Mouse (Mus musculus) yolk sac, embryonic 10.5 days (tissue): ENCODE measurements around the gene Zkscan2.
A peak's percentile ranks its signal among the peaks of the same experiment; 100 is the strongest.

Experiments
- DNase-seq: peaks from one replicate; pipeline ENCODE4 v3.0.0-alpha.2; 2017; ENCODE audit warnings: low spot score

The Zkscan2 gene

DNA sequence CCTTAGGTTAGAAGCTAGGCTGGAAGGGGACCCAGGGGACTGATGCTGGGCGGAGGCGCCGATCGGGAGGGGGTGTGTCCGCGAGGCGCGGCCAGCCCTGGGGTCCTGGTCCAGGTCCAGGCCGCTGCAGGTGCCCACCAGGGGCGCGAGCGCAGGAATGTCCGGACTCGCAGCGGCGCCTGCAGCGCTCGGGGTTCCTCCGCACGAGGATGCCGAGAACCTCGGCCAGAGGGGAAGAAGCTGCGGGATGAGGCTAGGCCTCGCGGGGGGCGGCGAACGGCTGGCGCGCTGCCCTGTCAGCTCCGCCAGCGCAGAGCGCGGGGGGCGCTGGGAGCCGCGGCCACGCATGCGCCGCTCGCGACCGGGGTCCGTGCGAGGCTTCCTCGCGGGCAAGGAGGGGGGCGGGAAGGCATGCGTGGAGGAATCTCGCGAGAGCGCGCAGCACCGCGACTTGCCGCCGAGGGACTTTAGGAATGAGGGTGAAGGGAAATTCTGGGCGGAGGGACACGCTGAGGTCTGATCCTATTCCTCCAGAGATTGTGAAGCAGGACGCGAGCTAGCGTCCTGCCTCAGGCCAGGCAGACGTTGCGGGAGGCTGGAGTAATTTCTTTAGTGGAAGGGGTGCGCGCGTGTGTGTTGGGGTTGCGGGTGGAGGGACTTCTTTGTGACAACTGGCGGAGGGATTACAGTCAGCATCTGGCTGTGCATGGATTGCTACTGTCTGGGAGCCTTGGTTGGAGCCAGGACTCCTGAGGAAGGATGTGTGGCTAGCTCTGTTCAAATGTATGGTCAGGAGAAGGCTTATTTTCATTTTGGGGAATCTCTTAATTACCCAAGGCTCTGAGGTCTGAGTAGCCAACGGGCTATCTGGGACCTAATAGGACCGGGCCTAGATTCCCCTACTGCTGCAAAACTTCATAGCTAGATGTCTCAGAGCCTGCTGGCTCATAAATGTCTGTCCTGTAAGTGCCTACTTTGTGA lies at the start of gene Zkscan2:
Gene Zkscan2 (minus strand): TSS at position 211 of the 981 bp plus-strand sequence.
- peak; percentile 75 for DNase-seq

DNA sequence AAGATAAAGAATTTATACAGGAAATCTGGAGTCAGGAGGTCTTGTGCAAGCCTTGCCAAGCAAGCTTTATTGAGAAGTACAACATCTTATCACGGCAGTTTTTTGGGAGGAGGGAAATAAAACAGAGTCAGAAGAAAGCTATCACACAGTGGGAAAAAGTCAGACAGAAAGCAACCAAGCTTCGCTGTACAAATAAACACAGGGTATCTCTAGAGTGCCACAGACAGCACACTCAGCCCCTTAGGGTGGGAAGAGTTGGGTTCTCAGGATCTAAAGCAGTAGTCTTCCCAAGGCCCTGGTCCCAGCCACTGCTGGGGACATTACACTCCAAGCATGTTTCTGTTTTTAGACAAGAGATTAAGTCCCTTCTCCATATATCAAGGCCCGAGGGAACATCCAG lies 28.9 kb upstream of the Zkscan2 start:
- no peak for DNase-seq

DNA sequence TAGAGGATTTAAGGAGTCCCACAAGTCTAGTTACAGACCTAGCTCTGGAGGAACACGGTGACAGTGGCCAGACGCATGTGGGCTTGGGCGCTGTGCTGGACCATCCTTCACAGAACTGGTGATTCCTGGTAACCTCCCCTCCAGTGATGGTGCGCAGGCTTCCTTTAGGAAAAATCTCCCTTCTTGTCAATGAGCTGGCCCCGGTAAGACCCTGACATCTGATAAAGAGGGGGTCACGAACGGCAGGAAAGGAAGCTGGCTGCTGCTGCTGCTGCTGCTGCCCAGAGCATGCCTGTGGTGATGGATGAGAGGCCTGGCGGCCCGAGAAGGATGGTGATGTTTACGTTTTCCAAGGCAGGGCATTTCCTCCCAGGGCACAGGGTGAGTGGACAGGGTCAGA lies 25.5 kb upstream of the Zkscan2 start:
- peak; percentile 56 for DNase-seq

DNA sequence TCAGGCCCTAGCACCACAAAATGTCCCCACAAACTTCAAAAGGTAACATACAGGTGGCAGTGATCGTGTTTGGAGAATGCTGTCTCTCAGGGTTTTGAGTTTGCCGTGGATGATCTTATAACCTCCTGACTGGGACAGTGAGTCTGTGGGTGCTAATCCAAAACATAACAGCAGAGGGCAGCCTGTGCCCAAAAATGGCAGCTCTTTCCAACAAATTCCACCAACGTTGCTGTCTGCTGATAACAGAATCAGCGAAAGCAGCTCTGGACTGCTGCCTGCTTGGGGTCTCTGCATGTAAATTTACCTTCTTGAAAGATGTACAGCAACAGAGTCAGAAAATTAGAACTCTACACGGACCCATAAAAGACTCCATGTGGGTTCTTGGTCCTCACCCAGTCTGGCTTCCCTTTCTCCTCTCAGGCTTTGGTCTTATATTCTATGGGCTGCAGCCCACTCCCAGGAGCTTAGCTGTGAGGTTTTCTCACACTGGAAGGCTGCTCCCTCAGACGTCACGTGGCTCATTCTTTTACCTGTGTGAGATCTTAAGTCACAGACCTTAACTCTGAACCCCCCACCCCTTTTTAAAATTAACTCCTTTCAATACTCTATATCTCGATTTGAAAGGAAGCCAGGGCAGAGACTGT lies 24.1 kb upstream of the Zkscan2 start:
- DNase-seq: peak; percentile 69

DNA sequence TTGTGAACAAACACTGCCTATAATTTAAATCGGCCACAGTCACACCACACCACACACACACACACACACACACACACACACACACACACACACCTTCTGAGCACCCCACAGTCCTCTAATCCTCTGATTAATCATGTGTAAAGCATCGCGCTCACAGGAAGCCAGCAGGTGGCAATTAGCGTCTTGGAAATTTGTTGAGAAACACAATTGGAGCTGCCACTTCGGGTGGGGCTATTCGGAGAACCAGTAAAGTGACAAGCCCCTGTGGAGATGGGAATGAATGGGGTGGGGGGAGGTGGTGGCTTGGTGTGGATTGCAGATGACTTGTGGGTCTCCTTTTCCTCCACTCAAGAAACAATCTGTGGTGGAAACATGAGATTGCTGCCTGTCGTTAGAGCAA lies 7.7 kb upstream of the Zkscan2 start:
- DNase-seq: no peak

DNA sequence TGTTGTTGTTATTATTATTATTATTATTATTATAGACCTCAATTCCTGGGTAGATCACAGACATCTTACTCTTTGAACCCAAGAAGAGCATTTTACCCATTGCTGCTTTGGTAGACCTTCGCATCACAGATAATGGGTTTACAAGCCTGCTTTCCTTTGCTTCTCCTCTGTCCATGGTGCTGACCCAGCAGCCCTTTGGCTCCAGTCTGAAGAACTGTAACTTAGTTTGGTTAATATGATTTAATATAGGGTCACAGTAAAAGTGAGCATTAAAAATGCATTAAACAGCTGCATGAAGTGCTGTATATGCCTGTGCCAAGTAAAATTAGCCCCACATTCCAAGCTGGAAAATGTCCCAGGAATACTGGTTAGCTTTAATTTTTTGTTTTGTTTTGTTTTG lies 3.1 kb upstream of the Zkscan2 start:
- DNase-seq: peak; percentile 38

DNA sequence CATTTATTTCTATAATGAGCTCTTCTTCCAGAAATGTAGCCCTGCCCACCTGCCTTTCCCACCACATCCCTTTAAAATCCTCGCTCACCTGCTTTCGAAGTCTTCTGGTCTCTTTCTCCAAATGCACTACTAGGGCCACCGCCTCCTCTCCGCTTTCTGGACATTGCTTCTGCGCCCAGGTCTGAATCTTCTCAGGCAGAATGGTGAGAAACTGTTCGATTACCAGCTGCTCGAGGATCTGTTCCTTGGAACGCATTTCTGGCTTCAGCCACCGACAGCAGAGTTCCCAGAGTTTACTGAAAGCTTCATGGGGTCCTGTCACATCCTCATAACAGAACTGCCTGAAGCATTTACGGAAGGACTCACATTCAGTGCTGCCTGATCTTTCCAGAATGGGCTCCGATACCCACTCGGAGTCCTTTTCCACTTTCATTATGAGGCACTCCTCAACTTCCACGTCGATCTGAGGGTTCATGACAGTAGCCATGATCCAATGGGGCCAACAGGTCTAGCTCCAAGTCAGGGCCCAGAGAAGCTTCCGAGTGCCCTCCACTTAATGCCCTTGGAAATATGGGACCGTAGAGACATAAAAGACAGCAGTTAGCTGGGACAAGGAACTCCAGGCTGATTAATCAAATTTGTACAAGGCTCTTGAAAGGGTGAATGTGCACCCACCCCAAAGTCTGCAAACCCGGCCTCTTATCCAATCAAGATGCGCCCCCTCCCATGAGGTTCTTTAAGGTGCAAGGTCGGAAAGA lies 589 bp downstream of the Zkscan2 start:
- DNase-seq: no peak

DNA sequence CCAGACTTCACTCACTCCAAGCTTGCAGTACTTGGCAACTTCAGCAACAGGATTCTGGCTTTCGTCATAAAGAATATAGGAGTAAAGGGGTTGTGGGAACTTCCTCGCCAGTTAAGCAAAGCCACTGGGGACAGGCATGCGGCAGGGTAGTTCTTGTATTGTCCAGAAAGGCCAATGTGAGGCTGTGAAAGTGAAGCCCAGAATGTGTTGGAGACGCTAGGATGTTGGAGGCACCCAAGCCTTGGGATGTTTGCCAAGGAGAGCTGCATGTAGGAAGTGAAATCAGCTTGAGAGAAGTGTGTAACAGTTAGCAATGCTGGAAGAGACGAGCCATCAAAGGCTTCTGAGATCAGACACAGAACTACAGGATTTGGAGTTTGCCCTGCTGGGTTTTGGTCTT lies 12.5 kb downstream of the Zkscan2 start:
- no peak for DNase-seq

DNA sequence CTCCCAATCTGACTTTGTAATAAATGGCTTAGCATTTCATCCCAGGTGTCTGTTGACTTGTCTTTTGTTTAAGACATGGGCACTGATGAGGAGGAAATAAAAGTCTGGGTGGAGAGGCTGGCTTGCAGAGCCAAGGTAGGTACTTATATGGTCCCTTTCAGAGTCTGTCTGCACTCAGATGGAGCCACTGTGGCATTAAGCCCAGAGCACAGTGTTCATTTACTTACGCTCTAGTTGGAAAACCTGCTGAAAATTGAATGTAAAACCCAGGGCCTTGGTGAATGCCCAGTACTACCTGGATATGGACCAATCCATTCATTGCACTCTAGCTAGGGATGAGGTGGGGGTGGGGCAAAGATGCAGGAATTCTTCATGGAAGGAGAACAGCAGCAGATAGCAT lies 32.3 kb downstream of the Zkscan2 start:
- no peak for DNase-seq

DNA sequence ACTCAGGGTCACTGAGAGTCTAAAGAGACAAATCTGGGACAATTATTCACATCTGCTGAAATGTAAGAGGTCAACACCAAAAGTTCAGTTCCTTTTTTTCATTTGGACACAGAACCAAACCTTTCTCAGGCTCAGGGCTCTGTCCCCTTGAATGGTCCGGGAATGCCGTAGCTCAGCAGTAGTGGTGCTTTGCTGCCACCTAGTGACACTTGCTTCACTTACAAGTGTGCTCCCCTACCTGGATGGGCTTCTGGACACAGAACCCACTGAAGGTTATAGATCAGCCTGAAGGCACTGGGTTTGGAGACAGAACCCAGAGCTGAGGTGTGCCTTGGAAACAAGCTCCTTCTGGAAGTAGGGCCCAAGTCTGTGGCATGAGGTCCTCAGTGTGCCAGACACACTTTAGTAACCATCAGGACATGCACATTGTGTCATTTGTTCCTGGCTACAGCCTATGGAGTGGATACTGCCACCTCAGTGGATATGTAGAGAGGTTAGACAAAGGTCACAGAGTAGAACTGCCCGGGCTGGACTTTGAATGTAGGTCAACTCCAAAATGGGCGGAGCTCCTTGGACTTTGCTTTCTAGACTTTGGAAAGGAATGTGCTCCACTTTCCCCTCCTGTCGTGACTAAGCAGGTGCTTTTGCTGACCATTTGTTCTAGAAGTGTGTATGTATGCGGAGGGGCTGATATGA lies 34.4 kb downstream of the Zkscan2 start:
- peak; percentile 64 for DNase-seq

DNA sequence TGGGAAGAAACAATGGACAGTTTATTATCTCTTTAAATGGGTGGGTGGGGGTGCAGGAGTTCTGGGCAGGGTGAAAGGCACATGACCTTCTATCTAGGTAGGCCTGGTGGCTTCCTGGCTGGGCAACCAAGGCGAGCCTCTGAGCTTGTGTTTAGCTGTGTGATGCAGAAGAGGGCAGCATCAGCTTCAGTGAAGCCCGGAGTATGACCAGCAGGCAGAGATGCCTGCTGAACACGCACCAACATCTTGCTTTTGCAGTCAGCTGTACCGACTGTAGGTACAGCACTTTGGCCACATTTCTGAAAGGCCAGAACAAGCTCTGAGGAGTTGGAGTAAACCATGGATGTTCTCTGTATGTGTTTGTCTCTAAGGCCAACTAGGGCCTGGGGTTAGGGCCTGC lies 36.7 kb downstream of the Zkscan2 start:
- no peak for DNase-seq

DNA sequence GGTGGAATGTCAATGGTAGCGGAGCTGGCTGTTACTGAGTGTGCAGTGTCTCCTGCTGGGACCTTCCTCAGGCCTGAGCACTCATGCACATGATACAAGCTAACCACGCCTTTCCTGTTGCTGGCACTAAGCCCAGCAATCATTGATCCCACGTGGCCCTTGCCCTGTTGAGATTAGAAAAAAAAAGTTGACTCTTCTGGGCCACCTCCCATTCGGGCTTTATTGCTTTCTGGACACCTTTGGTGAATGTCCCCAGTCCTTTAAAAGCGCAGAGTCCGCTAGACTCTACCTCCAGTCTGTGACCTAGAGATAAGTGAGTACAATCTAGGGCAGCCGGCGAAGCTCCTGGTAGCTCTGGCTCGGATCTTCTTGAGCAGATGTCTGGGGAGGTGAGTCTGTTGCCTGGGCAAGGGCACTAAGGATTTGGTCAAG lies 38.2 kb downstream of the Zkscan2 start, which contains the start of gene Aqp8:
Gene Aqp8 (plus strand): TSS at position 222 of the 432 bp plus-strand sequence.
- DNase-seq: peak; percentile 83

DNA sequence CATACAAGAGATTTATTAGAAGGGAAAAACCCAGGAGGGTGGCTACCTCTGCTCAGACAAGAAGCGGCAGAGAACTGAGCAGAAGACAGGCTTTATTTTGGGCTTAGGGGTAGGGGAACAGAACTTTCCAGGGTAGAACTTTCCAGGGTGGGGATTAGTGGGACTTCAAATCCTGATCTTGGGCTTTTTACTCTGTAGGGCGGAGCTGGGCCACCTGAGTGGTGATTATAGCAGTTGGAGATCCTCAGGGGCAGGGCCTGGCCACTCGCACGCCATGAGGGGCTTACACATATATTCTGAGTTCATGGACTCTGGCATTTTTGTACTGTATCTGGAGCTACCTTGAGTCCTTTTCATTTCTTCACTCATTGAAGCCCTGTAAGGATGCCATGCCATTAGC lies 38.9 kb downstream of the Zkscan2 start:
- no peak for DNase-seq

DNA sequence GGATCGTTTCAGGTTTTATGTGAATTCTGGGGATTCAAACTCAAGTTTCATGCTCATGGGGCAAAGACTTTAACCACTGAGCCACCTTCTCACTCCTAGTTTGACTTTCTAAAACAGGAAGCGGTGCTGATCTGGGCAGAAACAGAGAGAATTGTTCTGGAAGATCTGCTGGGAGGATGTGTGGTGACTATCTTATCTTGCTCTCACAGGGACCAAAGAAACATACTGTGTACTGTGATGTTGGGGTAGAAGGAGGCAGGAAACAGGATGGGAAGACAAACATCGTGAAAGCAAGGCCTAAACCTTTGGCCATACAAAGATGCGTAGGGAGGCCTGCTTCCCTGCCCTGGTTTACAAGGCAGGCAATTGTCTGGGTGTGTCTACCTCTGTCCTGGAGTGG lies 41.0 kb downstream of the Zkscan2 start:
- DNase-seq: no peak

DNA sequence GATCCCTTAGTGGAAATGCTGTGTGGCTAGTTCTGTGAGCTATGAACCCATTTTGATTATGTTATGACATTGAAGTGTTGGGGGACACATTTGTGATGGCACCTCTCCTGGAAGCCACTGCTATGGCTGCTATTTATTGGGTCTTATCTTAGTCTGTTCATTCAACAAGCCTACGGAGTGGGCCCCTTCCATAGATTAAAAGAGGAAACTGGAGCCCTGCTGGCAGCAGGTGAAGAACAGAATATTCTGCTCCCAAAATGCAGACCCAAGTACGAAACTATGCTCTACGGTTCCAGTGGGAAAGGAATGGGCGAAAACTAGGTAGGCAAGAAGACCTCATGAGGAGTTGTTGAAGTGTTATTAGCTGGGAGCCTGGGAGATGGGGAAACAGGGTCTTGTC lies 41.9 kb downstream of the Zkscan2 start:
- no peak for DNase-seq

DNA sequence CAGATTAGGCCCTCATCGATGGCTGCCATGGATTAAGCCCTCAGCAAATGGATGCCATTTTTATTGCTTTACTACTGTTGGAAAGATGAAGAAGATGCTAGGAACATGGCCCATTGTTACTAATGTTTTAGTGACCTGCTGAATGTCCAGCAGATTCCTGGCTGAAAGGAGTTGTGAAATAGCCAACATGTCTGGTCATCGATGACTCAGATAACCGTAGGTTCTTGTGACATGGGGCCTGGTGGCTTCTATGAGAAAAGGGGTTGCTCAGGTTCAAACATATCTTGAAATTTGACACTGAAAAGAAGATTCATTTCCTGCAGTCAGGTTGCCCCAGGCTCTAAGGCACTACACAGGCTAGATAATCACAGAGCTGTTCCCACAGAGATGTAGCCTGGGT lies 45.2 kb downstream of the Zkscan2 start:
- DNase-seq: no peak

DNA sequence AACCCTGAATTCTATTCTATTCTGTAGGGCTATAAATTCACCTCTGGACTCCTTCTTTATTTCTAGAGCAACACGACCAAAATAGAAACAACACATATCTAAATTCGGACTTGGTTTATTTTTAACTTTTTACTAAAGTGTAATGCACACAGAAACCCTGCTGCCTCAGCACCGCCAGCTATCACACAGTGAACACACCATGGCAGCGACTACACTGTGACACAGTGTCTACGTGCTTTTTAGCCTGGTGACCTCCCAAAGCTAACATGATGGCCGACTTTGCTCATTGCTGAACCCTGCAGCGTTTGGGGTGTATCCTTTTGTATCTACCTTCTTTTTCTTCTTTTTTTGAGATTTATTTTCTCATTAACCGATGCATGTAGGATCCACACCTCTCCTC lies 47.2 kb downstream of the Zkscan2 start:
- DNase-seq: no peak

DNA sequence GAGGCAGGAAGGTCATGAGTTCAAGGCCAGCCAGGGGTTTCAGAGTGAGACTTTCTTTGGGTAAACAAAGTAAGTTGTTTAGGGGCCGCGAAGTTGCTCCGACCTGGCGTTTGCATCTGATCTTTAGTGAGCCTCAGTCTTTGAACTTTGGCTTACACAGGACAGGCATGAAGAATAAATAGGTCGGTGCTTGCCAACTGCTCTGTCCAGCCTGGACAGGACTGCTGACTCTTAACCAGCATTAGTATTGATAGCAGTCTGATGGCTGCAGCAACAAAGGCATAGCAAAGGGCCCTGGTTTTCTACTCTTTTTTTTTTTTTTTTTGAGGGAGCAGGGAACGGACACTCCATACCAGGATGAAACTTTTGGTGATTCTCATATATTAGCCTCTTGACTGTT lies 47.7 kb downstream of the Zkscan2 start:
- DNase-seq: no peak

DNA sequence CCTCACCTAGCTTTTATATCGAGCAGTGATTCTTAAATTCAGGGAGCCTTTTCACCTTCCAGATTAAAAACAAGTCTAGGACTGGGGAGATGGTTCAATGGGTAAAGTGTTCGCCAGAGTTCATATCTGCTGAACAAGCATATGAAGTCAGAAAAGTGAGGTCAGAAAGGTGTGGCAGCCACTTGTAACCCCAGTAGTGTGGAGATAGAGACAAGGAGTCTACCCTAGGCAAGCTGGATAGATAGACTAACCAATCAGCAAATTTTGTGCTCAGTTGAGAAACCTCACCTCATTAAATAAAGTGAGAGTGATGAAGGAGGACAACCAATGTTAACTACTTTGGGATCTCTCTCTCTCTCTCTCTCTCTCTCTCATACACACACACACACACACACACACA lies 49.7 kb downstream of the Zkscan2 start:
- no peak for DNase-seq

DNA sequence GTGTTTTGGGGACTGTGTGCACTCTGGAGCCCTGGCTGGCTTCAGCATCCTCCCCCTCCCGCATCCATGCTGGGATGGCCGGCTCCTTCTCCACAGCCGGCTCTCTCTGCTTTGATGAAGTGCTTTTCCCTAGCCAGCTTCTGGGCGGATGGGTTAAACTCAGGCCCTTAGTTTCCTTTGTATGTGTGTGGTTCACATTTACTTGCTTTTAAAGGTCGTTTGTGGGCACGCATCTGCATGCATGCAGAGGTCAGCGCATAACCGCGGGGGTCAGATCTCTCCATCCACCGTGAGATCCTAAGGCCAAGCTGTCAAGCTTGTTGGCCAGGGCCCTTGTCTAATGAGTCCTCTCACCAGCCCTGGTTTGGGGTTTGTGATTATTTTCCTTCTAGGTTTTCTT lies 50.6 kb downstream of the Zkscan2 start:
- DNase-seq: no peak

DNA sequence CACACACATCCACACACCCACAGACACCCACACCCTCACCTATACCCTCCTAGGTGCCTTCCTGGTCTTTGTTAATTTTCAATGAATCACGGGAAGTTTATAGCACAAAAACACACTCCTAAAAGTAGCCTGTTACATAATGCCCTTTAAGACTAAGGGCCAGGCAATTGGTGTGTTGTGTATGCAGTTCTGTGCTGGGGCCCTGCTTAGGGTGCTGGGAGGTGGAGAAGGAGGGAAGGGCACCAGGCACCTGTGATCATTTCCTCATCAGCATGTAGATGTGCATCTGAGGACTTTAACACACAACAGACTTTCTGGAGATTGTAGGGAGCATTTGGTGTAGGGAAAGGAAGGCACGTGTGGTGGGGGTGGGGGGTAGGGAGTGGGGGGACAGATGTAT lies 51.5 kb downstream of the Zkscan2 start:
- DNase-seq: no peak

DNA sequence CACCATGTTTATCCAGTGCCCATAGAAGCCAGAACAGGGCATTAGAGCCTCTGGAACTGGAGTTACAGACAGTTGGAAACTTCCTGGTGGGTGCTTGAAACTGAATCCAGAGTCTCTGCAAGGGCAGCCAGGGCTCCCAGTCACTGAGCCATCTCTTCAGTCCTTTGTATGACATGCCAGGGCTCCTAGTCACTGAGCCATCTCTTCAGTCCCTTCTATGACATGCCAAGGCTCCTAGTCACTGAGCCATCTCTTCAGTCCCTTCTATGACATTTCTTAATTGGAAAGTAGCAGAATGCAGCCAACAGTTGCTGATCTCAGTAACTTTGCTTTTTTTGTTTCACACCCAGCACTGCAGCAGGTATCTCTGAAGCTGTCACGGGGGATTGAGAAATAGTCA lies 58.2 kb downstream of the Zkscan2 start:
- no peak for DNase-seq
